Mouse (Mus musculus) liver, adult 2 months (tissue): ENCODE measurements at regions not wholly inside any gene's neighbourhood (a gene's known extent, or its start where the extent isn't known, plus 50 kb on each side); places are given as distances from the start of the nearest gene placed in this dataset.

ENCODE experiments used
- CTCF ChIP-seq: fragments of 200-500 bp; IDR thresholded peaks from 2 replicates; pipeline ENCODE4 v1.5.1; 2011; ENCODE audit warnings: low read depth, low read length, control low read depth
- POLR2A ChIP-seq: fragments of 200-500 bp; IDR thresholded peaks from 2 replicates; pipeline ENCODE4 v1.6.1; 2011; ENCODE audit warnings: low read length, control low read depth; ENCODE audit not compliant: insufficient read depth; ENCODE audit errors: extremely low read depth

DNA sequence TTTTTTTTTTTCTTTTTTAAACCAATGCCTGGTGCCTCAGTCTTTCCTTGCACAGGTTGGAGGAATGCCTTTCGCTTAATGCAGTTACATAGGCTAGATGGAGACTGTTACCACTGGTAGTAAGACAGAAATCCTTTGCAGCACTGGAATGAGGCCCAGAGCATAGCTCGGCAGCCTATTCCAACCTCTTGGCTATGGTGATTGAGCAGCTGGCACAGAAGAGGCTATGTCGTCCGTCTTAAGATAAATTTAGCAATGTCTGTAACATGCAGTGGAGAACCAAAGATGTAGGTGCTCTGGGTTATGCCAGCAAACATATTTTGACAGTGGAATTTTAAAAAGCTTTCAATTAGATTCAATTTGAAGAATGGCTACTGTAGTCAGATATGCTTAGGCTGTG lies 343.2 kb upstream of the Fam98a start:
- TF ChIP-seq CTCF = no peak
- no peak for TF ChIP-seq POLR2A
